Mouse (Mus musculus) ES-E14 (cell line): Measurements from ENCODE around the gene Kif15.

Source experiments
- CHD2 ChIP-seq: IDR thresholded peaks from 2 replicates; pipeline ENCODE4 v1.6.1; 2014; ENCODE audit warnings: mild to moderate bottlenecking, low read depth, low read length, inconsistent platforms
- MAFK ChIP-seq: IDR thresholded peaks from 2 replicates; pipeline ENCODE4 v1.6.1; 2014; ENCODE audit warnings: mild to moderate bottlenecking, low read depth, low read length, inconsistent platforms; ENCODE audit not compliant: insufficient read depth
- ZC3H11A ChIP-seq: IDR thresholded peaks from 2 replicates; pipeline ENCODE4 v1.6.1; 2012; ENCODE audit warnings: low read depth, mild to moderate bottlenecking, inconsistent platforms, low read length, borderline replicate concordance
- ZNF384 ChIP-seq: IDR thresholded peaks from 2 replicates; pipeline ENCODE4 v1.6.1; 2012; ENCODE audit warnings: low read depth, low read length, inconsistent platforms

- TF ChIP-seq ZNF384 (no peak), ZC3H11A (no peak), MAFK (no peak), CHD2 (no peak)
Observed at GRCm38 (mm10) chr9:122901047-122901446, 49.8 kb upstream of the Kif15 start.
